Comparison of ENCODE assay signal across 9 mouse cellular contexts in genomic region chr6:32271463-32271862, GRCm38 (mm10).
DNase-seq lines count a peak whose midpoint lies in the region; ATAC-seq and TF ChIP-seq lines count a peak whose summit lies in the region.
"Had no signal": no experiment of that assay in that cellular context is flagged by ENCODE, and none has a peak within 500 bp of the region (broad histone marks: within the 10 kb centered on the region; RNA-seq: fewer than 3 reads in every experiment).

No protein-coding gene starts in this region.

- no peak for TF ChIP-seq CTCF in heart, adult 2 months (IDR thresholded peaks at IDR 0.05)
- no peak for TF ChIP-seq CTCF in stomach, postnatal 0 days (IDR thresholded peaks at IDR 0.05; ENCODE audit: low read depth)

- peak; percentile 46 to 50 for DNase-seq in heart, adult 2 months
- peak; percentile 43 for DNase-seq in adrenal gland, adult 2 months
- peak; percentile 82 to 85 for DNase-seq in cerebellum, postnatal 14 days
- DNase-seq in left cerebral cortex, adult 11 months (ENCODE audit: low spot score): peak; percentile 11
- peak; percentile 75 to 83 for DNase-seq in right cerebral cortex, postnatal 10 days (ENCODE audit: low spot score in 2 of 2)
- DNase-seq in stomach, postnatal 0 days (ENCODE audit: low spot score): no peak

- peaks cover 1% of the 10 kb centered on the region; the same call in 1 of the 2 replicates for H3K4me1 ChIP-seq in heart, adult 2 months (ENCODE audit: control insufficient read depth, insufficient read depth, low read length)
- H3K4me1 ChIP-seq in heart, embryonic 11.5 days (ENCODE audit: control insufficient read depth, insufficient read depth, low read length): no peaks in the 10 kb centered on the region
- no peaks in the 10 kb centered on the region for H3K4me1 ChIP-seq in stomach, postnatal 0 days (replicated peaks; ENCODE audit: control insufficient read depth, insufficient read depth)

- no peak overlapping the region for H3K4me3 ChIP-seq in heart, adult 2 months
- H3K4me3 ChIP-seq in heart, embryonic 11.5 days (ENCODE audit: low read depth, low read length): no peak overlapping the region
- no peak overlapping the region for H3K4me3 ChIP-seq in stomach, postnatal 0 days (ENCODE audit: low read depth, low read length)

- H3K9me3 ChIP-seq in heart, embryonic 11.5 days (replicated peaks; ENCODE audit: control insufficient read depth, low read length): no peaks in the 10 kb centered on the region
- H3K9me3 ChIP-seq in stomach, postnatal 0 days (ENCODE audit: control insufficient read depth, low read length): no peaks in the 10 kb centered on the region

- ATAC-seq in heart, embryonic 11.5 days (replicated peaks; ENCODE audit: insufficient number of reproducible peaks, low FRiP score, low TSS enrichment): no peak
- no peak for ATAC-seq in erythroblast, adult 5-6 weeks (replicated peaks; ENCODE audit: low FRiP score, poor library complexity, severe bottlenecking)
- no peak for ATAC-seq in stomach, postnatal 0 days (ENCODE audit: low FRiP score, low TSS enrichment)

- TF ChIP-seq EP300 in heart, adult 2 months (IDR thresholded peaks at IDR 0.05; ENCODE audit: insufficient read depth, low read depth, low read length): no peak
- no peak for TF ChIP-seq EP300 in stomach, postnatal 0 days (optimal IDR thresholded peaks at IDR 0.05)

- no peaks in the 10 kb centered on the region for H3K79me2 ChIP-seq in heart, adult 2 months (replicated peaks; ENCODE audit: control insufficient read depth, insufficient read depth, low read length)

- H3K27ac ChIP-seq in heart, adult 2 months: no peak overlapping the region
- H3K27ac ChIP-seq in heart, embryonic 11.5 days (ENCODE audit: low read depth, low read length): no peak overlapping the region
- H3K27ac ChIP-seq in stomach, postnatal 0 days (replicated peaks): no peak overlapping the region
- H3K27ac ChIP-seq: kidney, postnatal 0 days had no signal

- no peak overlapping the region for H3K9ac ChIP-seq in heart, adult 2 months (ENCODE audit: low read depth, low read length)
- no peak overlapping the region for H3K9ac ChIP-seq in heart, embryonic 11.5 days (ENCODE audit: low read depth, low read length)
- H3K9ac ChIP-seq in stomach, postnatal 0 days (ENCODE audit: low read length): no peak overlapping the region

- TF ChIP-seq POLR2A in heart, adult 2 months (IDR thresholded peaks at IDR 0.05; ENCODE audit: insufficient read depth, low read depth, low read length): no peak

- intact Hi-C loops in heart, adult 2 months (cut with DNase I): no loop called here

- H3K27me3 ChIP-seq in heart, adult 2 months (ENCODE audit: control insufficient read depth, insufficient read depth, low read length): no peaks in the 10 kb centered on the region
- no peaks in the 10 kb centered on the region for H3K27me3 ChIP-seq in heart, embryonic 11.5 days (ENCODE audit: control insufficient read depth, insufficient read depth, low read length)
- no peaks in the 10 kb centered on the region for H3K27me3 ChIP-seq in stomach, postnatal 0 days (ENCODE audit: control insufficient read depth, insufficient read depth, low read length)

- 49% methylated on average over 4 of the region's 4 CpGs for WGBS in heart, adult 2 months
- 75% methylated on average over 4 of the region's 4 CpGs for WGBS in heart, embryonic 11.5 days (ENCODE audit: insufficient replicate concordance)
- 61% methylated on average over 4 of the region's 4 CpGs for WGBS in stomach, postnatal 0 days

- H3K4me2 ChIP-seq in heart, embryonic 11.5 days: no peak overlapping the region
- H3K4me2 ChIP-seq in stomach, postnatal 0 days (replicated peaks; ENCODE audit: low read depth): no peak overlapping the region

- H3K36me3 ChIP-seq in heart, adult 2 months (ENCODE audit: control insufficient read depth, insufficient read depth, low read length): no peaks in the 10 kb centered on the region
- no peaks in the 10 kb centered on the region for H3K36me3 ChIP-seq in heart, embryonic 11.5 days (ENCODE audit: control insufficient read depth, insufficient read depth, low read length)
- no peaks in the 10 kb centered on the region for H3K36me3 ChIP-seq in stomach, postnatal 0 days (ENCODE audit: control insufficient read depth, insufficient read depth, low read length)
